Mouse (Mus musculus): ENCODE results near the gene H2afy. TPM values are rescaled to one million over a fixed set of nuclear protein-coding genes. Genes with fewer than 3 reads are reported as not detected.

Gene H2afy
- 440 and 481 TPM in 2 replicates for polyA plus RNA-seq (2014; fragmentation: Nextera tagmentation; extraction: Ambion mirVana)

- no peak for ATAC-seq (ENCODE audit: low FRiP score, low TSS enrichment)
- Histone ChIP-seq H3K9me3 (ENCODE audit: control insufficient read depth, low read length) (no peaks in the 10 kb centered on the region), H3K27ac (ENCODE audit: low read depth, low read length) (peak within 1 kb of the TSS; percentile 89), H3K27me3 (ENCODE audit: control insufficient read depth, insufficient read depth, low read length) (no peaks in the 10 kb centered on the region), H3K4me3 (ENCODE audit: low read length) (peak within 1 kb of the TSS; percentile 91), H3K9ac (ENCODE audit: low read depth, low read length) (peak within 1 kb of the TSS; percentile 94), H3K36me3 (ENCODE audit: control insufficient read depth, insufficient read depth, low read length) (no peaks in the 10 kb centered on the region), H3K4me1 (ENCODE audit: control insufficient read depth, insufficient read depth, low read length) (peaks cover 26% of the 10 kb centered on the region), H3K4me2 (replicated peaks; ENCODE audit: low read depth, low read length) (peak within 1 kb of the TSS; percentile 68)
- 79% methylated on average over 2 of the region's 2 CpGs for WGBS
Measured at GRCm38 (mm10) chr13:56136200-56136599, at the start of gene H2afy. Gene H2afy, minus strand, starts transcription at chr13:56136361.

DNA sequence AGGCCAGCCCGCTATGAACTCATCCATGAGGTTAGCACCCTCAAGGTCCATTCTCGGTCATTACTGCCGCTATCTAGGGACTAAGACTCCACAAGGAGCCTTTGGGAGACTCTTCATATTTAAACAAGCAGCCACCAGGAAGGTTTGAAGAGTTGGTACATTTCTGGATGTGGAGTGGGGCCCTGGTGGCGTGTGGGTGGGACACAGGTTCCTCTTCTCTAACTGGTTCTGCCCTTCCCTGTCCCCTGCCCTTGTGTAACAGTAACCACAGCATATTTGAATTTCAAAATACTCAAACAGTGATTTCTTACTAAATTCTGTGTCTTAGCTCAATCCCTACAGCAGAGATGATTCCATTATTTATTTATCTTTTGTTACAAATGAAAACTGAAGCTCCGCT, 47.5 kb upstream of the H2afy start:
- Histone ChIP-seq H3K36me3 (ENCODE audit: control insufficient read depth, insufficient read depth, low read length) (no peaks in the 10 kb centered on the region), H3K4me1 (ENCODE audit: control insufficient read depth, insufficient read depth, low read length) (no peaks in the 10 kb centered on the region), H3K27ac (ENCODE audit: low read depth, low read length) (no peak overlapping the region), H3K4me3 (ENCODE audit: low read length) (no peak overlapping the region), H3K9me3 (ENCODE audit: control insufficient read depth, low read length) (no peaks in the 10 kb centered on the region), H3K27me3 (ENCODE audit: control insufficient read depth, insufficient read depth, low read length) (no peaks in the 10 kb centered on the region), H3K9ac (ENCODE audit: low read depth, low read length) (no peak overlapping the region), H3K4me2 (replicated peaks; ENCODE audit: low read depth, low read length) (no peak overlapping the region)
- 93% methylated on average over 5 of the region's 5 CpGs for WGBS
- no peak for ATAC-seq (ENCODE audit: low FRiP score, low TSS enrichment)

DNA sequence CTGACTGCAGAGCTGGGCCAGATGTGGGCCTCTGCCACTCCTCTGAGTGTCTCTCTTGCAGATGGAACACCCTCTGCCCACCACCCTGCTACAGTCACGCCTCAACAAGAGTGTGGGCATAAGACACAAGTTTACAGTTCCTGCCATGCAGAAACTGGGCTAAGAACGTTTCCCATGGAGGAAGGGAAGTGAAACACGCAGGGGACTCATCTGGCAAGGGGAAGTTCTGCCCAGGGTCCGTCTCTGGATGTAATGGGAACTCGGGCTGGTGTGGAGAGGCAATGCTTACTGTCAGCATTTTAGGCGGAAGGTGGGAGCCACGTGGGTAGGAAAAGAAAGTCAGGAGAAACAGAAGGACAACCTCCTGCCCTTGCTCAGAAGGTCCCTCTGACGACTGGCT, 45.3 kb upstream of the H2afy start:
- no peak for ATAC-seq (ENCODE audit: low FRiP score, low TSS enrichment)
- H3K4me3 ChIP-seq (ENCODE audit: low read length): no peak overlapping the region
- no peaks in the 10 kb centered on the region for H3K9me3 ChIP-seq (ENCODE audit: control insufficient read depth, low read length)
- H3K9ac ChIP-seq (ENCODE audit: low read depth, low read length): no peak overlapping the region
- no peak overlapping the region for H3K4me2 ChIP-seq (replicated peaks; ENCODE audit: low read depth, low read length)
- 75% methylated on average over 8 of the region's 8 CpGs for WGBS
- H3K27ac ChIP-seq (ENCODE audit: low read depth, low read length): no peak overlapping the region
- H3K27me3 ChIP-seq (ENCODE audit: control insufficient read depth, insufficient read depth, low read length): no peaks in the 10 kb centered on the region
- no peaks in the 10 kb centered on the region for H3K36me3 ChIP-seq (ENCODE audit: control insufficient read depth, insufficient read depth, low read length)
- H3K4me1 ChIP-seq (ENCODE audit: control insufficient read depth, insufficient read depth, low read length): no peaks in the 10 kb centered on the region

GRCm38 (mm10) chr13:56178416-56179035, 42.4 kb upstream of the H2afy start, which contains the start of gene Tifab:
Gene Tifab, minus strand, starts transcription at chr13:56178885.
- 73% methylated on average over 16 of the region's 16 CpGs for WGBS
- Histone ChIP-seq H3K4me3 (ENCODE audit: low read length) (no peak within 1 kb of the TSS), H3K9me3 (ENCODE audit: control insufficient read depth, low read length) (no peaks in the 10 kb centered on the region), H3K36me3 (ENCODE audit: control insufficient read depth, insufficient read depth, low read length) (no peaks in the 10 kb centered on the region), H3K9ac (ENCODE audit: low read depth, low read length) (no peak within 1 kb of the TSS), H3K4me2 (replicated peaks; ENCODE audit: low read depth, low read length) (no peak within 1 kb of the TSS), H3K4me1 (ENCODE audit: control insufficient read depth, insufficient read depth, low read length) (no peaks in the 10 kb centered on the region), H3K27ac (ENCODE audit: low read depth, low read length) (no peak within 1 kb of the TSS), H3K27me3 (ENCODE audit: control insufficient read depth, insufficient read depth, low read length) (no peaks in the 10 kb centered on the region)
- ATAC-seq (ENCODE audit: low FRiP score, low TSS enrichment): no peak

DNA sequence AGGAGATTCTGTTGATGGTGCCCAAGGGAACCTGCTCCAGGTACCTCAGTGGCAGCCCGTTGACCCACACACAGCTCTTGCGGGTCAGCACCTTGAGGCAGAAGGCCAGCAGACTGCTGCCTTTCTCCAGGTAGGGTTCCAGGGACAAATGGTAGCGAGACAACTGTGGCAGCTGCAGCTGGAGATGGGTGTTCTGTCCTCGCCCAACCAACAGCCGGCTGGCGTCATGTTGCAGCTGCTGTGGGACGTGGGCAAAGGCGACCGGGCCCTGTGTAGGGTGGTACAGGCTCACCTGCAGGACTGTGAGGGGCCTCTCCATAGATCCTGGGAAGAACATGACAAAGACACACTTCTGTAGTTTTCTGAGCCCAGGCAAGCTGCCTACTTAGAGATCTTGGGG, 40.1 kb upstream of the H2afy start:
- Histone ChIP-seq H3K4me1 (ENCODE audit: control insufficient read depth, insufficient read depth, low read length) (no peaks in the 10 kb centered on the region), H3K36me3 (ENCODE audit: control insufficient read depth, insufficient read depth, low read length) (no peaks in the 10 kb centered on the region), H3K9ac (ENCODE audit: low read depth, low read length) (no peak overlapping the region), H3K27me3 (ENCODE audit: control insufficient read depth, insufficient read depth, low read length) (no peaks in the 10 kb centered on the region), H3K4me2 (replicated peaks; ENCODE audit: low read depth, low read length) (no peak overlapping the region), H3K4me3 (ENCODE audit: low read length) (no peak overlapping the region), H3K9me3 (ENCODE audit: control insufficient read depth, low read length) (no peaks in the 10 kb centered on the region), H3K27ac (ENCODE audit: low read depth, low read length) (no peak overlapping the region)
- 80% methylated on average over 9 of the region's 9 CpGs for WGBS
- no peak for ATAC-seq (ENCODE audit: low FRiP score, low TSS enrichment)

DNA sequence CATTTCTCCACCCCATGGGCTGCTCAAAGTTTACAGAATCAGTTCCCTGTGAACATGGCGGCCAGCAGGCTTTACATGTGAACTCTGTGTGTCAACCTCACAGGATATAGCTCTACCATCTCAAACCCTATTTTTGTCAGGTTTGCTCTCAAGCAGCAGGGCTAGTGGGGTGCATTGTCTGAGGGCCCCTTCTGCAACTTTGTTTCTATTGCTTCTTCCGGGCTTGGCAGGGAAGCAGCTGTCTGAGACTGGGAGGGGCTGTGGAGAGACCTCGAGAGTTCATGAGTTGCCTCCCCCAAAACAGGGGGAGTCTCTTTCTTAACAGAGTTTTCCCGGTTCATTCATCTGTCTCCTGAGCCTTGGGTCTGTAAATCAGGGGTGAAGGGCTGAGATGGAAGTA, 39.7 kb upstream of the H2afy start:
- Histone ChIP-seq H3K9me3 (ENCODE audit: control insufficient read depth, low read length) (no peaks in the 10 kb centered on the region), H3K9ac (ENCODE audit: low read depth, low read length) (no peak overlapping the region), H3K27ac (ENCODE audit: low read depth, low read length) (no peak overlapping the region), H3K27me3 (ENCODE audit: control insufficient read depth, insufficient read depth, low read length) (no peaks in the 10 kb centered on the region), H3K4me2 (replicated peaks; ENCODE audit: low read depth, low read length) (no peak overlapping the region), H3K36me3 (ENCODE audit: control insufficient read depth, insufficient read depth, low read length) (no peaks in the 10 kb centered on the region), H3K4me3 (ENCODE audit: low read length) (no peak overlapping the region), H3K4me1 (ENCODE audit: control insufficient read depth, insufficient read depth, low read length) (no peaks in the 10 kb centered on the region)
- 37% methylated on average over 4 of the region's 4 CpGs for WGBS
- no peak for ATAC-seq (ENCODE audit: low FRiP score, low TSS enrichment)

GRCm38 (mm10) chr13:56172901-56173545, 36.9 kb upstream of the H2afy start:
- no peaks in the 10 kb centered on the region for H3K36me3 ChIP-seq (ENCODE audit: control insufficient read depth, insufficient read depth, low read length)
- no peaks in the 10 kb centered on the region for H3K9me3 ChIP-seq (ENCODE audit: control insufficient read depth, low read length)
- no peaks in the 10 kb centered on the region for H3K4me1 ChIP-seq (ENCODE audit: control insufficient read depth, insufficient read depth, low read length)
- WGBS: 55% methylated on average over 7 of the region's 7 CpGs
- H3K27ac ChIP-seq (ENCODE audit: low read depth, low read length): no peak overlapping the region
- no peaks in the 10 kb centered on the region for H3K27me3 ChIP-seq (ENCODE audit: control insufficient read depth, insufficient read depth, low read length)
- H3K4me2 ChIP-seq (replicated peaks; ENCODE audit: low read depth, low read length): no peak overlapping the region
- H3K9ac ChIP-seq (ENCODE audit: low read depth, low read length): no peak overlapping the region
- no peak overlapping the region for H3K4me3 ChIP-seq (ENCODE audit: low read length)
- ATAC-seq (ENCODE audit: low FRiP score, low TSS enrichment): no peak

- Histone ChIP-seq H3K9me3 (ENCODE audit: control insufficient read depth, low read length) (no peaks in the 10 kb centered on the region), H3K4me2 (replicated peaks; ENCODE audit: low read depth, low read length) (no peak overlapping the region), H3K4me3 (ENCODE audit: low read length) (no peak overlapping the region), H3K27me3 (ENCODE audit: control insufficient read depth, insufficient read depth, low read length) (no peaks in the 10 kb centered on the region), H3K4me1 (ENCODE audit: control insufficient read depth, insufficient read depth, low read length) (no peaks in the 10 kb centered on the region), H3K9ac (ENCODE audit: low read depth, low read length) (no peak overlapping the region), H3K27ac (ENCODE audit: low read depth, low read length) (no peak overlapping the region), H3K36me3 (ENCODE audit: control insufficient read depth, insufficient read depth, low read length) (no peaks in the 10 kb centered on the region)
- 77% methylated on average over 7 of the region's 7 CpGs for WGBS
- ATAC-seq (ENCODE audit: low FRiP score, low TSS enrichment): no peak
Measured at GRCm38 (mm10) chr13:56172106-56172505, 35.9 kb upstream of the H2afy start.

GRCm38 (mm10) chr13:56168403-56168781, 32.2 kb upstream of the H2afy start:
- WGBS: 65% methylated on average over 3 of the region's 3 CpGs
- ATAC-seq (ENCODE audit: low FRiP score, low TSS enrichment): no peak
- Histone ChIP-seq H3K27me3 (ENCODE audit: control insufficient read depth, insufficient read depth, low read length) (no peaks in the 10 kb centered on the region), H3K9ac (ENCODE audit: low read depth, low read length) (no peak overlapping the region), H3K4me1 (ENCODE audit: control insufficient read depth, insufficient read depth, low read length) (no peaks in the 10 kb centered on the region), H3K4me2 (replicated peaks; ENCODE audit: low read depth, low read length) (no peak overlapping the region), H3K27ac (ENCODE audit: low read depth, low read length) (peak overlapping the region; percentile 19; the same call in 1 of the 2 replicates), H3K4me3 (ENCODE audit: low read length) (no peak overlapping the region), H3K36me3 (ENCODE audit: control insufficient read depth, insufficient read depth, low read length) (no peaks in the 10 kb centered on the region), H3K9me3 (ENCODE audit: control insufficient read depth, low read length) (no peaks in the 10 kb centered on the region)

All from kidney, embryonic 14.5 days (tissue).